Mouse (Mus musculus): ENCODE measurements around the gene Iqgap1. TPM values are rescaled to one million over a fixed set of nuclear protein-coding genes. Genes with fewer than 3 reads are reported as not detected.
"Not testable (repeated sequence)": the region's sequence is repeated elsewhere in the genome, so short reads cannot be mapped to it uniquely, and the experiment has no call there.

Gene Iqgap1
- polyA plus RNA-seq, 2 experiments = 5.5 to 11.2 TPM

- no peak overlapping the region for H3K27ac ChIP-seq
- no peaks in the 10 kb centered on the region for H3K27me3 ChIP-seq (ENCODE audit: control insufficient read depth, insufficient read depth, low read length)
- no peak for DNase-seq (ENCODE audit: low read depth in 3 of 3, low spot score in 3 of 3)
- no peak for ATAC-seq (ENCODE audit: insufficient read depth)
- H3K36me3 ChIP-seq (replicated peaks; ENCODE audit: control insufficient read depth, insufficient read depth, low read depth) = no peaks in the 10 kb centered on the region
- no peaks in the 10 kb centered on the region for H3K4me1 ChIP-seq (replicated peaks; ENCODE audit: control insufficient read depth in 2 of 2, insufficient read depth in 2 of 2, low read length in 1 of 2)
- TF ChIP-seq EP300 (IDR thresholded peaks at IDR 0.05; ENCODE audit: low read depth) (no peak), CTCF (IDR thresholded peaks at IDR 0.05; ENCODE audit: low read depth) (no peak)
- no peak overlapping the region for H3K9ac ChIP-seq (replicated peaks)
- no peak overlapping the region for H3K4me3 ChIP-seq (ENCODE audit: insufficient read depth in 1 of 2, low read depth in 2 of 2, low read length in 2 of 2)
- H3K9me3 ChIP-seq (ENCODE audit: control insufficient read depth, low read length) = no peaks in the 10 kb centered on the region
- 70% methylated on average over 7 of the region's 7 CpGs for WGBS (ENCODE audit: insufficient replicate concordance)
- no peak overlapping the region for H3K4me2 ChIP-seq (ENCODE audit: low read depth)
These were observed 61.8 kb downstream of the Iqgap1 start for GRCm38 (mm10) chr7:80763864-80764437.

GRCm38 (mm10) chr7:80762297-80762696 lies 63.5 kb downstream of the Iqgap1 start:
- H3K9me3 ChIP-seq (ENCODE audit: control insufficient read depth, low read length) = no peaks in the 10 kb centered on the region
- no peaks in the 10 kb centered on the region for H3K27me3 ChIP-seq (ENCODE audit: control insufficient read depth, insufficient read depth, low read length)
- H3K9ac ChIP-seq (replicated peaks) = no peak overlapping the region
- no peak overlapping the region for H3K27ac ChIP-seq
- H3K36me3 ChIP-seq (replicated peaks; ENCODE audit: control insufficient read depth, insufficient read depth, low read depth) = no peaks in the 10 kb centered on the region
- no peak for ATAC-seq (ENCODE audit: insufficient read depth)
- no peak overlapping the region for H3K4me2 ChIP-seq (ENCODE audit: low read depth)
- H3K4me3 ChIP-seq (ENCODE audit: insufficient read depth in 1 of 2, low read depth in 2 of 2, low read length in 2 of 2) = no peak overlapping the region
- TF ChIP-seq EP300 (IDR thresholded peaks at IDR 0.05; ENCODE audit: low read depth) = no peak
- TF ChIP-seq CTCF (IDR thresholded peaks at IDR 0.05; ENCODE audit: low read depth) = no peak
- H3K4me1 ChIP-seq (replicated peaks; ENCODE audit: control insufficient read depth in 2 of 2, insufficient read depth in 2 of 2, low read length in 1 of 2) = no peaks in the 10 kb centered on the region
- WGBS (ENCODE audit: insufficient replicate concordance) = 77% methylated on average over 8 of the region's 8 CpGs
- DNase-seq (ENCODE audit: low read depth in 3 of 3, low spot score in 3 of 3) = no peak

DNA sequence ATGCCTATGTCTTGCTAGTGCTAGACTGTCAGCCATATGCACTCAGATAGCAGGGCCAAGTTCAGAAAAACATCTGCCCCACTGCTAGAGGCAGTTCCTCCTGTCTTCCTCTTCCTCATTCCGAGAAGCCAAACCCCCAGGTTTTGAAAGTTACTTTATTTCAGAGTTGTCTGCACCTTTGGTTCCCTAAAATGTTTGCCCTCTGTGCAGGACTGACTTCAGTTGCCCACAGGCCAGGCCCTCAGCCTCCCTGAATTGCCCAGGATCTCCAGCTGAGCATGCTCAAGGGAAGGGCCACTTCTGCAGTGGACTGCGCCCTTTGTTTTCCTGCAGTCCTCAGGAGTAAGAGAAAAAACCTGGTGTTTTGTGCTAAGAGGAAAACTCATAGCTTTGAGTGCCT lies 71.7 kb downstream of the Iqgap1 start:
- Histone ChIP-seq H3K36me3 (replicated peaks; ENCODE audit: control insufficient read depth, insufficient read depth, low read depth) (no peaks in the 10 kb centered on the region; the same call in 1 of the 2 replicates), H3K27me3 (ENCODE audit: control insufficient read depth, insufficient read depth, low read length) (no peaks in the 10 kb centered on the region), H3K4me3 (ENCODE audit: insufficient read depth in 1 of 2, low read depth in 2 of 2, low read length in 2 of 2) (no peak overlapping the region), H3K27ac (no peak overlapping the region), H3K4me2 (ENCODE audit: low read depth) (no peak overlapping the region), H3K9me3 (ENCODE audit: control insufficient read depth, low read length) (no peaks in the 10 kb centered on the region), H3K9ac (replicated peaks) (no peak overlapping the region), H3K4me1 (replicated peaks; ENCODE audit: control insufficient read depth in 2 of 2, insufficient read depth in 2 of 2, low read length in 1 of 2) (no peaks in the 10 kb centered on the region)
- no peak for ATAC-seq (ENCODE audit: insufficient read depth)
- DNase-seq (ENCODE audit: low read depth in 3 of 3, low spot score in 3 of 3) = no peak
- 62% methylated on average over 2 of the region's 2 CpGs for WGBS (ENCODE audit: insufficient replicate concordance)
- TF ChIP-seq CTCF (IDR thresholded peaks at IDR 0.05; ENCODE audit: low read depth) = no peak
- TF ChIP-seq EP300 (IDR thresholded peaks at IDR 0.05; ENCODE audit: low read depth) = no peak

GRCm38 (mm10) chr7:80753613-80754012 lies 72.2 kb downstream of the Iqgap1 start:
- DNase-seq (ENCODE audit: low read depth in 3 of 3, low spot score in 3 of 3) (no peak), ATAC-seq (ENCODE audit: insufficient read depth) (no peak)
- Histone ChIP-seq H3K9me3 (ENCODE audit: control insufficient read depth, low read length) (no peaks in the 10 kb centered on the region), H3K4me3 (ENCODE audit: insufficient read depth in 1 of 2, low read depth in 2 of 2, low read length in 2 of 2) (no peak overlapping the region), H3K9ac (replicated peaks) (no peak overlapping the region), H3K4me2 (ENCODE audit: low read depth) (no peak overlapping the region), H3K27me3 (ENCODE audit: control insufficient read depth, insufficient read depth, low read length) (no peaks in the 10 kb centered on the region), H3K27ac (no peak overlapping the region), H3K4me1 (replicated peaks; ENCODE audit: control insufficient read depth in 2 of 2, insufficient read depth in 2 of 2, low read length in 1 of 2) (no peaks in the 10 kb centered on the region), H3K36me3 (replicated peaks; ENCODE audit: control insufficient read depth, insufficient read depth, low read depth) (no peaks in the 10 kb centered on the region; the same call in 1 of the 2 replicates)
- TF ChIP-seq EP300 (IDR thresholded peaks at IDR 0.05; ENCODE audit: low read depth) (no peak), CTCF (IDR thresholded peaks at IDR 0.05; ENCODE audit: low read depth) (no peak)
- WGBS (ENCODE audit: insufficient replicate concordance) = 54% methylated on average over 2 of the region's 2 CpGs

DNA sequence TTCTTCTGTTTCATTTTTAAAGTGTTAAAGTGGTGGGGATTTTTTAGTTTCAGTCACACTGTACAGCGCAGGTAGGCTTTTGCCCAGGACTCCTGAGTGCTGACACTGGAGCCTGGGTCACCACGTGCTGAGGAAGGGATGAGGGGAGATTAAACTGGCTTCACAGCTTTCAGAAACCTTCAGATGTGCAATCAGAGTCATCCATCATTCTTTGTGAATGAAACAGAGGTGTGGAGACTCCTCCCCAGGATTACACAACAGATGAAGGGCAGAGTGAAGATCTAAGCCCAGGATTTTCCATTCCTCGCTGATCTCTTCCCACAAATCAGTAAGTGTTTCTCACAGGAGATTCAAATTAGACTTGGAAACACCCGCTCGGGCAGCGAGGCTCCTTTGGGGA lies 76.2 kb downstream of the Iqgap1 start:
- WGBS (ENCODE audit: insufficient replicate concordance) = 70% methylated on average over 6 of the region's 6 CpGs
- no peak for DNase-seq (ENCODE audit: low read depth in 3 of 3, low spot score in 3 of 3)
- ATAC-seq (ENCODE audit: insufficient read depth) = no peak

DNA sequence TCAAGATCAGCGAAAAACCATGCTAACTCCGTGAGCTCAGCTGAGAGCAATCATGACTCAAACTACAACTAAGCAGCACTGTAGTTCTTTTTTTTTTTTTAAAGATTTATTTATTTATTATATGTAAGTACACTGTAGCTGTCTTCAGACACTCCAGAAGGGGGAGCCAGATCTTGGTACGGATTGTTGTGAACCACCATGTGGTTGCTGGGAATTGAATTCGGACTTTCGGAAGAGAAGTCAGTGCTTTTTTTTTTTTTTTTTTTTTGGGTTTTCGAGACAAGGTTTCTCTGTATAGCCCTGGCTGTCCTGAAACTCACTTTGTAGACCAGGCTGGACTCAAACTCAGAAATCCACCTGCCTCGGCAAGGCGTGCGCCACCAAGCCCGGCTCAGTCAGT lies 76.7 kb downstream of the Iqgap1 start:
- not testable (repeated sequence) for H3K4me2 ChIP-seq (ENCODE audit: low read depth); H3K4me3 ChIP-seq (ENCODE audit: insufficient read depth in 1 of 2, low read depth in 2 of 2, low read length in 2 of 2); H3K9ac ChIP-seq (replicated peaks); H3K36me3 ChIP-seq (replicated peaks; ENCODE audit: control insufficient read depth, insufficient read depth, low read depth); DNase-seq (ENCODE audit: low read depth in 3 of 3, low spot score in 3 of 3); ATAC-seq (ENCODE audit: insufficient read depth); H3K4me1 ChIP-seq (replicated peaks; ENCODE audit: control insufficient read depth in 2 of 2, insufficient read depth in 2 of 2, low read length in 1 of 2); H3K9me3 ChIP-seq (ENCODE audit: control insufficient read depth, low read length); H3K27ac ChIP-seq; H3K27me3 ChIP-seq (ENCODE audit: control insufficient read depth, insufficient read depth, low read length)
- 90% methylated on average over 9 of the region's 10 CpGs for WGBS (ENCODE audit: insufficient replicate concordance)

More for the DNA sequence above, 76.2 kb downstream of the Iqgap1 start:
- Histone ChIP-seq H3K27ac (no peak overlapping the region), H3K27me3 (ENCODE audit: control insufficient read depth, insufficient read depth, low read length) (no peaks in the 10 kb centered on the region), H3K4me1 (replicated peaks; ENCODE audit: control insufficient read depth in 2 of 2, insufficient read depth in 2 of 2, low read length in 1 of 2) (no peaks in the 10 kb centered on the region), H3K4me3 (ENCODE audit: insufficient read depth in 1 of 2, low read depth in 2 of 2, low read length in 2 of 2) (no peak overlapping the region), H3K9ac (replicated peaks) (no peak overlapping the region), H3K9me3 (ENCODE audit: control insufficient read depth, low read length) (no peaks in the 10 kb centered on the region), H3K36me3 (replicated peaks; ENCODE audit: control insufficient read depth, insufficient read depth, low read depth) (no peaks in the 10 kb centered on the region; the same call in 1 of the 2 replicates), H3K4me2 (ENCODE audit: low read depth) (no peak overlapping the region)
- TF ChIP-seq EP300 (IDR thresholded peaks at IDR 0.05; ENCODE audit: low read depth) (no peak), CTCF (IDR thresholded peaks at IDR 0.05; ENCODE audit: low read depth) (no peak)

All from liver, embryonic 14.5 days (tissue).